Mouse (Mus musculus) lung, postnatal 14 days (tissue): ENCODE results near the gene Stra6.

ENCODE experiments used
- DNase-seq: peaks from one replicate; pipeline ENCODE4 v3.0.0; 2021

Stra6 gene

DNA sequence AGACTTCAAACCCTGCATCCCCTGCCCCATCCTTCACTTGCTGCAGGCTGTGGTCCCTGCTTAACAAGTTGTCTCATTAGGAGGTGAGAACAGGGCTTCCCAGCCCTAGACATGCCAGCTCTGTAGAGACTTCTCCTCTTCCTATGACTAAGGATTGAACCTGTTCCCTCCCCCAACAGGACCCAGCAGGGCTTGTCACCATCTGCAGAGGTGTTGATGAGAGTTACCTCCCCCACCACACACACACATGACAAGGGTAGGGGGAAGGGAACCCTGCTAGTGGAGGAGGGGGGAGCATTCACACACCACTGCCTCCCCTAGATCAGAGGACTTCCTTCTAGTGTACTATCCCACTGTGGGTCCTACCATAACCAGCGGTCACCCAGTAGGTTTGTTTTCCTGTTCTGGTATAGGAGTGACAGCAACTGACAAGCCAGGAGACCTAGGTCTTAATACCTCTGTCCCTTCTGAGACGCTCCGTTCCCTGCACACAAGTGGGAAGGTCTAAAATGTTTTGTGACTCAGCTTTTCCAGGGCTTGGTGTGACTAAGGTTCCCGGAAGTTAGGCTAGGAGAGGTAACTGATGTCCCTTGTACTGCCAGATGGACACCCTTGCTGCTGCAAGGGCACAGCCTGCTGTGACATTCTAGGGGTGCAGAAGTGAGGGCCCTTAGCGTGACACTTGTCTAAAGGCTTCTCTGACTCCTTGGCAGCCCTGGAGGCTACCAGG is 36.4 kb downstream of the Stra6 start:
- no peak for DNase-seq

GRCm38 (mm10) chr9:58102013-58102412 is 38.4 kb downstream of the Stra6 start:
- DNase-seq: no peak

DNA sequence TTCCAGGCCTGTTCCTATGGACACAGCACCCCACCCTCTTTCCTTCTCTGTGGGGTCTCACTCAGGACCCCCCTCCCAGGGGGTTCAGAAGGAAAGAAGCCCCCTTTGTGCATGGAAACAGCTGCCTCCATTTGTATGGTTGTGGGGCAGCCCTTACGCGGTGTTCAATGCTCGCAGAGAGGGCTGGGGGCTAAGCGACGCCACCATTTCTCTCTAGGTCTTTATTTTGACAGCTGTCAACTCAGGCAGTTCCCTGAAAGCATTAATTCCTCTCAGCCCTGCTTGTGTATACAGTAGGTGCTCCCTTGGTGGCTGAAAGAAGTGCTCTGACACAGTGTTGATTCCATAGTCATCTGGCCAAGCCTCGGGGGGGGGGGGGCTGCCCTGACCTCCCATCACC is 40.1 kb downstream of the Stra6 start:
- no peak for DNase-seq

DNA sequence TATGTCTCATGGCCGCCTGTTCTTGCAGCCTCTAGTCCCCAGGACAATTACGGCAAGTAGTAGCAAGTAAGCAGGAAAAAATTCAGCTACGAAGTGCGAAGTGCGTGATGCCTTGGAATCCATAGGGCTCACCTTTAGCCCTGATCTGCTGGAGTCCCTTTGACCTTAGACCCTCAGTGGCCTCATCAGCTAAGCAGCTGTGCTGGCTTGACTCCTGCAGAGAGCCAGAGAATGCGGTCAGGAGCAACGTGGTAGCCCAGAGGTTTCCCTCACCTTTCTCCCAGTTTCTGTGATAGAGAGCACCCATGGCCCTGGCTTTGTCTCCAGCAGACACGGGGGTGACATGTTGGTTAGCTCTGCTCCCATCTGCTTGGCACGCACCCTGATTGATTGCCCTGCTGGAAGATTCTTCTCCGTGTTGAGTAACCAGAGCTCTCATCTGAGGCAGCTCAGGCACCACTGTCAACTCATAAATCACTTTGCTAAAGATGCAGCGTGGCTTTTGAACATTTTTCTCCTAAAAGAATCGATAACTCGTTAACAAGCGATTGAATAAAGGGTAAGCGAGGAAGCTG is 42.1 kb downstream of the Stra6 start:
- DNase-seq: no peak

GRCm38 (mm10) chr9:58107494-58107893 is 43.9 kb downstream of the Stra6 start:
- no peak for DNase-seq

- DNase-seq: no peak
Measured at GRCm38 (mm10) chr9:58110787-58111186, 47.2 kb downstream of the Stra6 start.

DNA sequence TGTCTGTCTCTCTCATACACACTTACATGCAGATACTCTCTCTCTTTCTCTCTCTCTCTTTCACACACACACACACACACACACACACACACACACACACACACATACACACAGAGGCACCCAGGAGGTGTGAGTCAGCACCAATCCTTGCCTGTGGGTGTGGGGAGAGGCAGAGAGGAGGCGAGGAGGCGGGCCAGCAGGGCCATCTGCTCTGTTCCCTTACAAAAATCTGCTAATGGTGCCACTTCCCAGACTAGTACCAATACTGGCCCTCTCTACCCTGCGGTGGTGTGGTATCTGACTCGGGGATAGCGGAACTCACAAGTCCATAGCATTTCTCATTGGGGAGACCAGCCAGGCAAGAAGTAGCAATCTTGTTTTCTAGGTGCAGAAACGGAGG is 47.8 kb downstream of the Stra6 start:
- no peak for DNase-seq

- DNase-seq: no peak
Measured at GRCm38 (mm10) chr9:58112321-58112751, 48.7 kb downstream of the Stra6 start.

DNA sequence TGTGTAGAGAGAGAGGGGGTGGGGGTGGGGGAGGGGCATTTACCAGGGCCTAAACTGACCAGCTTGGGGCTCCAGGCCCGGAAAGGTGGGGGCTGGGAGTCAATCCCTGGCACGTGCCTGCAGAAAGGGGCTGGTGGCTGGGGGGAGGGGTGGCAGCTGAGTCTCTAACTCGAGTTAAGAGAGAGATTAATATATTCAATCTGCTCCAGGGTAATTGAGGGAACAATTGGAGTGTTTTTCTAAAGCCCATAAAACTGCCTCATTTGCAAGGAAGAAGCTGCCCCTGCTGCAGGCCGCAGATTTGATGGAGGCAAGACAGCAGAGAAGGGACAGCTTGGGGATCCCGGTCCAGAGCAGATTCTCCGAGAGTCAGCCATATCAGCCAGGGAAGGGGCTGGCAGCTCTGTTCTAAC is 49.3 kb downstream of the Stra6 start:
- DNase-seq: no peak

DNA sequence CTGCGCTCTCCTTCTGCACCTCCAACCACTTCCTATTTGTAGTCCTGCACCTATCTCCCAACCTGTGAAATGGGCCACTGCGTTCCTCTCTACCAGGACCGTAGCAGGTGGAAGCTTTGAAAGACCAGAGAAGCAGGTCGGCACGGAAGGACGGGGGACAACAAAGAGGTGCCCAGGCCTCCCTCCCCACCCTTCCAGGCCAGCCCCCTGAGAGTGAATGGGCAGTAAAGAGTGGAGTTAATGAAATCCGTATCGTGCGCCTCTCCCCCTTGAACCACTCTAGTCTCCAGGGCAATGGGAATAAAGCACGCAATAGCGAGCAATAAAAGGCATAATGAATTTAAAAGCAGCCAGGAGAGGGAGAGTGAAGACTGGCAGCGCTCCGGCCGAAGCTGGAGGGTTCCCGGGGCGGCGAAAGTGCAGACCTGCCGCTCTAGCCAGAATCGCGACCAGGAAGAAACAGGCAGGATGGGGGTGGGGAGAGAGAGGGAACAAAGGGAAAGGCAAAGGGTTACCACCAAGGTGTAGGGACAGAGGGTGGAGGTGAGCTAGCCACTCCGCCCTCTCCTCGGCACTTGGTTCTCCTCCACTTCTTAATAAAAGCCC is 49.8 kb downstream of the Stra6 start:
- no peak for DNase-seq

- DNase-seq: no peak
Measured at GRCm38 (mm10) chr9:58114019-58114418, 50.4 kb downstream of the Stra6 start.

GRCm38 (mm10) chr9:58115297-58115925 is 51.8 kb downstream of the Stra6 start:
- no peak for DNase-seq

GRCm38 (mm10) chr9:58116024-58116651 is 52.5 kb downstream of the Stra6 start:
- no peak for DNase-seq

DNA sequence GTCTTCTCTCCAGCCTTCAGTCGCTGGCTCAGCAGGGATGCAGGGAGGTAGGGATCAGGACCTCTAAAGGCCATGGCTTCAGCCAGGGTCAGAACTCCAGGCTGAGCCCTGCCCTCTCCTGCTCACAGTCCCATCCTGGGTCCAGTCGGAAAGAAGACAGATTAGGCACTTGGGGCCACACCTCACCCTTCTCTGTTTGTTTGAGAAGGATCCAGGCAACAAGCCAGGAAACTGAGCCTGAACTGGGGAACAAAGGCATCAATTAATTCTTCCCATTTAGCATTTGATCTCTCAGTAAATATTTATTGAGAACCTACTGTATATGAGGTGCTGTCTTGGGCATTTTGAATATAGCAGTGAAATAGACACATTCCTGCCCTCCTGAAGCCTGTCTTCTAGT is 55.1 kb downstream of the Stra6 start, which contains the start of gene Ccdc33:
Gene Ccdc33 (minus strand): TSS at position 153 of the 400 bp plus-strand sequence.
- peak; percentile 29 for DNase-seq

DNA sequence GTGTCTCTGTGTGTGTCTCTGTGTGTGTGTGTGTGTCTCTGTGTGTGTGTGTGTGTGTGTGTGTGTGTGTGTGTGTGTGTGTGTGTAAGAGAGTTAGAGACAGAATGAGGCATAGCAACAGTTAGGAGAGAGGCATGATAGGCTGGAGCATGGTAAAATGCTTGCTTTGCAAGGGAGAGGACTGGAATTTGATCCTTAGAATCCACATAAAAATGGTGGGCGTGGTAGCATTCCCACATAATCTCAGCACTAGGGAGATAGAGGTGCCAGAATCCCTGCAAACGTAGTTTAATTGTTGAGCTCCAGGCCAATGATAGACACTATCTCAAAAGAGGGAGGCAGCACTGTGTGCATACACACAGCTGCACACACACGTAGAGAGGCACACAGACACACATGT is 61.5 kb downstream of the Stra6 start:
- DNase-seq: no peak

DNA sequence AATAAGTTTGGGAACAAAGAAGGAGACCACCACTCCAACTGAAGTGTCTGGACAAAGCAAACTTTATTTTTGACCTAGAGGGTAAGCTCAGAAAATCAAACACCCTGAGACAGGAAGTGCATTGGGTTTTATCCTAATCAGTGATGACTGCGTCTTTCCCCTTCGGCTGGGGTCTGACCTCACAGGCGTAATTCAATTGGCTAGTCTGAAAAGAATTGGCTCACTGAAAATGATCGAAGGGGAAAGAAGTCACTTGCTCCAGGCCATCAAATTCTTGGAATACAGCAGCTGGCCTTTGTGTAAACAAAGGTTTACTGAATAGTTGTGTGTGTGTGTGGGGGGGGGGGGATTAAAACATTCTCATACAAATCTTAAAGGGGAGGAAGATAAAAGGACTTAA is 62.2 kb downstream of the Stra6 start:
- DNase-seq: no peak

- DNase-seq: no peak
Measured at GRCm38 (mm10) chr9:58128926-58129413, 65.4 kb downstream of the Stra6 start.

DNA sequence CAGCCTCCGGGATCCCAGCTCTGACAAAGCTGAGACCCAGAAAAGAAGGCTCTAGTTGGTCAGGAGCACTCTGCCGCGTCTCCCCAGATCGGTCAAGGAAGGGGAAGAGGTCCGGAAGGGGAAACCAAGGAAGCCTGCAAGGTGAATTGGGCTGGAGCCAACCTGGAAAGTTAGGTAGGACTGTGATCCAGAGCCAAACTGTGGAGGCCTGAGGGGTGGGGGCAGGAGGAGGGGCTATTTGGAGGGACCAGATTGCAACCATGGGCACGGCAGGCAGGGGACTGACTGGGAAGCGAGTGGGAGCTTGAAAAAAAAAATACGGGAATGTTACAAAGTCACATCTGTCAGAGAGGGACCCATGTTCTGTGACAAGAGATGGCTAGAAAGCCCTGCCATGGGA is 65.9 kb downstream of the Stra6 start:
- no peak for DNase-seq

GRCm38 (mm10) chr9:58130909-58131308 is 67.3 kb downstream of the Stra6 start:
- no peak for DNase-seq

DNA sequence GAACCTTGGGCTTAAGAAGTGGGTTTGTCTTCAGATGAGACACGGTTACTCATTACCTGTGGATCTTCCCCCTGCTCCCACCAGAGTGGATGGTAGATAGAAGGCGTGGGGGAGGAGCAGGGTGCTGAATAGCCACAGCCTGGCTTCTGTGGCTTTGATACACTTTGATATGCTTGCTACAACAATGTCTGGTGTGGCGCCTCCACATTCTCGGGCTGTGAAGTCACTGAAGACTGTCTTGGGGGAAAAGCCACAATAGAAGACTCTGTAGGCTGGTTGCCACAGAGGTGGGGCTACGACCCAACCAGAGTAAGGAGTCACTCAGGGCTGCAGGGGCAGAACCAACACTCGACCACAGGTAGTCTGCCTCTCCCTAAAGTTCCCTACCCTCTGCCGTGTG is 68.1 kb downstream of the Stra6 start:
- DNase-seq: no peak

- DNase-seq: no peak
Measured at GRCm38 (mm10) chr9:58133893-58134884, 70.6 kb downstream of the Stra6 start.

DNA sequence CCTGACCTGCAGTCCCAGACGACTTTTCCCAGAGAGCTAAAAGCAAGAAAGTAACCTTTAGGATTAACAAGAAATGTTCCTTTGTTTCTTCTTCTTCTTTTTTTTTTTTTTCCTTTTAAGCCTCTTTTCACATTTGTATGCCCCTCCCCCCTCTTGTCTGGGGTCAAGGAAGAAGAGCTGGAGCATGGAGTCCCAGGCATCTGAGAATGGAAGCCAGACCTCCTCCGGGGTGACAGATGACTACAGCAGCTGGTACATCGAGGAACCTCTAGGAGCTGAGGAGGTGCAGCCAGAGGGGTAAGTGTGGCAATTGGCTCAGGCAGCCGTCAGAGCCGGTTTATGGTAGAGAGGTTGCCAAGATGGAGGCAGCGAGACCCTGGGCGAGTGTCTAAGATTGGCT is 71.3 kb downstream of the Stra6 start:
- DNase-seq: no peak
